Mouse (Mus musculus) liver, embryonic 15.5 days (tissue): ENCODE measurements around the gene Tpgs1. TPM values are rescaled to one million over a fixed set of nuclear protein-coding genes. Genes with fewer than 3 reads are reported as not detected.

Source experiments
- ATAC-seq: fragments of 200-750 bp; cut with Nextera tagmentation; 2 replicates; pipeline ENCODE4 v1.8.0; 2017; ENCODE audit warnings: moderate number of reproducible peaks, mild to moderate bottlenecking, moderate library complexity; ENCODE audit not compliant: insufficient read depth
- H3K27ac ChIP-seq: fragments of 300-500 bp; sonication (generic); replicated peaks from 2 replicates; pipeline ENCODE4 v1.5.1; 2015; ENCODE audit warnings: mild to moderate bottlenecking, inconsistent platforms
- H3K27me3 ChIP-seq: fragments of 300-500 bp; sonication (generic); 2 replicates; pipeline ENCODE4 v1.6.1; 2015; ENCODE audit warnings: mild to moderate bottlenecking, inconsistent platforms
- H3K36me3 ChIP-seq: fragments of 300-500 bp; sonication (generic); replicated peaks from 2 replicates; pipeline ENCODE4 v1.6.1; 2015; ENCODE audit warnings: moderate library complexity, mild to moderate bottlenecking, inconsistent platforms
- H3K4me1 ChIP-seq: fragments of 300-500 bp; sonication (generic); replicated peaks from 2 replicates; pipeline ENCODE4 v1.6.1; 2015; ENCODE audit warnings: inconsistent platforms
- H3K4me2 ChIP-seq: fragments of 300-500 bp; sonication (generic); 2 replicates; pipeline ENCODE4 v1.6.1; 2015; ENCODE audit warnings: moderate library complexity, mild to moderate bottlenecking, inconsistent platforms
- H3K4me3 ChIP-seq: fragments of 300-500 bp; sonication (generic); replicated peaks from 2 replicates; pipeline ENCODE4 v1.5.1; 2015; ENCODE audit warnings: mild to moderate bottlenecking, inconsistent platforms
- H3K9ac ChIP-seq: fragments of 300-500 bp; sonication (generic); 2 replicates; pipeline ENCODE4 v1.6.1; 2015; ENCODE audit warnings: moderate library complexity, mild to moderate bottlenecking, inconsistent platforms
- H3K9me3 ChIP-seq: fragments of 300-500 bp; sonication (generic); replicated peaks from 2 replicates; pipeline ENCODE4 v1.6.1; 2016; ENCODE audit warnings: inconsistent platforms
- WGBS: fragments of 180-500 bp; shearing (Covaris S2); methylation state at CpG from one replicate; pipeline ENCODE4 v1.1.7; 2015; ENCODE audit warnings: mixed read lengths; ENCODE audit not compliant: insufficient replicate concordance; 5-methylcytosine and 5-hydroxymethylcytosine counted together
- polyA plus RNA-seq: library from polyadenylated mRNA; unstranded; fragments of >200 nt; fragmentation: Nextera tagmentation; extraction: Ambion mirVana; gene quantifications from 2 replicates; pipeline ENCODE4 v1.2.1, GENCODE M21; 2015

Tpgs1 gene
- polyA plus RNA-seq, 1 experiment from 2014 or later = 21.4 TPM

DNA sequence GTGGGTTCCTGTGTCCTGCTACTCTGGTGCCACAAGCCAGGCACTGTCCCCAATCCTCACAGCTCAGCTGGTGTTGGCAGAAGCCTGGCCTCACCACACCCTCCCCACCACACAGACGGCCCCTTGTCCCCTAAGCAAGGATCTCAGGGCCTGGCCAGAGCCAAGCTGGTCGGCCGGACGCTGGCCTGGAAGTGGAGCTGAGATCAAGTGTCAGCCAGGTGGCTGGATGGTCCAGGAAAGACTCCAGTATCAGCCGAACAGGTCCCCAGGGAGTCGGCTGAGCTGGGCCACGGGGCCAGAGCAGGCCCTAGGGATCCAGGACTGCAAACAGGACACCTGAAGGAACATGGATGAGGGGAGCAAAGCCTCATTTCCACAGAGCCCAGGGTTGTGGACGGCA is 23.5 kb upstream of the Tpgs1 start, which contains the start of gene Odf3l2:
Odf3l2 (minus strand) TSS at position 28 of the 400 bp plus-strand sequence.
- no peak within 1 kb of the TSS for H3K4me2 ChIP-seq
- no peak within 1 kb of the TSS for H3K27ac ChIP-seq
- H3K36me3 ChIP-seq = no peaks in the 10 kb centered on the region
- H3K9ac ChIP-seq = no peak within 1 kb of the TSS
- H3K27me3 ChIP-seq = no peaks in the 10 kb centered on the region
- H3K4me3 ChIP-seq = no peak within 1 kb of the TSS
- ATAC-seq = no peak
- no peaks in the 10 kb centered on the region for H3K9me3 ChIP-seq
- 55% methylated on average over 8 of the region's 8 CpGs for WGBS
- H3K4me1 ChIP-seq = no peaks in the 10 kb centered on the region

DNA sequence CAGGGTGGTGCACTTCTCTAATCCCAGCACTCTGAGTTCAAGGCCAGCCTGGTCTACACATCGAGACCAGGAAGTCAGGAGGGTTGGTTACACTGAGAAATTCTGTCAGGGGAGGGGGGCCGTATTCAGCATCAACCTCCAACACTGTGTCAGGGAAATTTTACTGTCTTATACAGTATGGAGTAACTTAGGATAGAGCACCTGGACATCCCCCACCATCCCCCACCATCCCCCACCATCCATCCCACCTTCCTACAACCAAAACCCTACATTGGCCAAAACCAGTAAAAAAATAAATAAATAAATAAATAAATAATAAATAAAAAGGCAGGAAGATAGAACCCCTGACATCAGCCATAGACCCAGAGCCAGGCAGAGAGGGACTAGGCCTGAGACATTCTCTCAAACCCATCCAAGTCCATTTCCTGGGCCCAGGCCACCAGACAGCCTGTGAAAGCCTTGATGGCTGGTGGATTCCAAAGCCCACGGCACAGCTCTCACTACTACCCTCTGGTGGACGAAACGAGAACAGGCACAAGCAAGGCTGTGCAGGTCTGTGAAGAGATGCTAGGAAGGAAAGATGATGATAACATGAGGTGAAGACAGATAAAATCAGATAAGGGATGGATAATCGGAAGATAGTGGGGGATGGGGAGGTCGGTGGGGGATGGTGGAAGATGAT is 20.0 kb upstream of the Tpgs1 start:
- H3K27ac ChIP-seq = no peak overlapping the region
- H3K4me2 ChIP-seq = no peak overlapping the region
- no peaks in the 10 kb centered on the region for H3K9me3 ChIP-seq
- ATAC-seq = no peak
- H3K27me3 ChIP-seq = peaks cover 12% of the 10 kb centered on the region
- no peaks in the 10 kb centered on the region for H3K36me3 ChIP-seq
- WGBS = 18% methylated on average over 7 of the region's 7 CpGs
- H3K9ac ChIP-seq = no peak overlapping the region
- no peak overlapping the region for H3K4me3 ChIP-seq
- H3K4me1 ChIP-seq = no peaks in the 10 kb centered on the region

GRCm38 (mm10) chr10:79652789-79653188 is 16.4 kb upstream of the Tpgs1 start:
- Histone ChIP-seq H3K4me3 (no peak overlapping the region), H3K4me1 (no peaks in the 10 kb centered on the region), H3K27ac (no peak overlapping the region), H3K36me3 (no peaks in the 10 kb centered on the region), H3K9ac (no peak overlapping the region), H3K27me3 (peaks cover 30% of the 10 kb centered on the region), H3K4me2 (no peak overlapping the region), H3K9me3 (no peaks in the 10 kb centered on the region)
- no peak for ATAC-seq
- 70% methylated on average over 7 of the region's 7 CpGs for WGBS

DNA sequence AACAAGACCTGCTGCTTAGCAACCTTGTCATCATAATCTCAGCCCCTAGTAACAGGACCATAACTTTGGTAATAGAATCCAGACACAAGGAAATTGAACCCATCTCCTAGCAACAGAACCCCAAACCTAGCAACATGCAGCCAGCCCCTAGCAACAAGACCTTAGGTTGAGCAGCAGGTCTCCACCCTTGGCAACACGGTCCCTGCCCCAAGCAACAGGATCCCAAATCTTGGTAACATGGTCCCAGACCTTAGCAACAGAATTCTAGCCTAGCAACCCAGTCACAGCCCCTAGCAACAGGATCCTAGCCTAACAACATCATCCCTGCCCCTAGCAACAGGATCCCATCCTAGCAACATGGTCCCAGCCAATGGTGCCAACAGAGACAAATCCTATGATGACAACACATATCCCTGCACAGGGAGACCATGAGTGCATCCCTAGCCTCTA is 14.2 kb upstream of the Tpgs1 start:
- WGBS = 28% methylated on average over 1 of the region's 1 CpGs
- no peak overlapping the region for H3K9ac ChIP-seq
- peaks cover 30% of the 10 kb centered on the region for H3K27me3 ChIP-seq
- no peak overlapping the region for H3K4me3 ChIP-seq
- no peak for ATAC-seq
- no peak overlapping the region for H3K4me2 ChIP-seq
- no peaks in the 10 kb centered on the region for H3K9me3 ChIP-seq
- no peaks in the 10 kb centered on the region for H3K4me1 ChIP-seq
- H3K36me3 ChIP-seq = no peaks in the 10 kb centered on the region
- H3K27ac ChIP-seq = no peak overlapping the region

DNA sequence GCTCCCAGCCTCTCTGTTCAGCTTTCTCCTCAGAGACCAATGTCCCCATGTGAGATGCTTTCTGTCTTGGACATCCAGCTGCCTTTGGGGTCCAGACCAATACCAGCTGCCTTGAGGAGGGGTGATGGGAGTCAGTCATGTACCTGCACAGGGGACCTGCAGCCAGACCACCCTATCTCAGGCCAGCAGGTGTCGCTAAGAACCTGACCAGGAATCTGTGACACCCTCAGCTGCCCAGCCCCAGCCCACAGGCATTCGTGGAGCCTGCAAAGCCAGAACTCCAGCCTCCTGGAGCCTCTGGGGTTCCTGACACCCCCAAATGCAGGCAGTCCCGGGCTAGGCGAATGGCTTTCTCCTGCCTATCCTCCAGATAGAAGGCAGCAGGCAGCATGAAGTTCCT is 10.3 kb upstream of the Tpgs1 start:
- WGBS = 11% methylated on average over 4 of the region's 4 CpGs

DNA sequence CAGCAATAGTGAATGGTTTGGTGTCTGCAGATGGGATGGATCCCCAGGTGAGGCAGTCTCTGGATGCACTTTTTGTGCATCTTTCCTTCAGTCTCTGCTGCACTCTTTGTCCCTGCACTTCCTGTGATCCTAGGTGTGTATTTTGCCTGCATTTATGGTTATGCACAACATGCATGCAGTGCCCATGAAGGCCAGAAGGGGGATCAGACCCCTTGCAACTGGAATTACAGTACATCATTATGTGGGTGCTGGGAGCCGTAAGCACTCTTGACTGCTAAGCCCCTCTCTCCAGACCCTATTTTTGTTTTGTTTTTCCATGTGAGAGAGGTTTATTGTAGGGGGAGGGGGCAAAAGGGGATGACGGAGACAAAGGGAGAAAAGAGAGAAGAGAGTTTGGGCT is 8.9 kb upstream of the Tpgs1 start:
- H3K9ac ChIP-seq = no peak overlapping the region
- peaks cover 6% of the 10 kb centered on the region; the same call in 1 of the 2 replicates for H3K4me1 ChIP-seq
- no peak overlapping the region for H3K4me2 ChIP-seq
- no peaks in the 10 kb centered on the region for H3K36me3 ChIP-seq
- peaks cover 8% of the 10 kb centered on the region; the same call in 1 of the 2 replicates for H3K27me3 ChIP-seq
- no peak for ATAC-seq
- H3K27ac ChIP-seq = no peak overlapping the region
- H3K4me3 ChIP-seq = no peak overlapping the region
- no peaks in the 10 kb centered on the region for H3K9me3 ChIP-seq
- 71% methylated on average over 2 of the region's 2 CpGs for WGBS

More for the DNA sequence above, 10.3 kb upstream of the Tpgs1 start:
- Histone ChIP-seq H3K9ac (no peak overlapping the region), H3K27me3 (peaks cover 20% of the 10 kb centered on the region; the same call in 1 of the 2 replicates), H3K36me3 (no peaks in the 10 kb centered on the region), H3K4me3 (no peak overlapping the region), H3K4me2 (no peak overlapping the region), H3K4me1 (peaks cover 6% of the 10 kb centered on the region; the same call in 1 of the 2 replicates), H3K9me3 (no peaks in the 10 kb centered on the region), H3K27ac (no peak overlapping the region)
- ATAC-seq = peak; percentile 35; the same call in 1 of the 2 replicates

DNA sequence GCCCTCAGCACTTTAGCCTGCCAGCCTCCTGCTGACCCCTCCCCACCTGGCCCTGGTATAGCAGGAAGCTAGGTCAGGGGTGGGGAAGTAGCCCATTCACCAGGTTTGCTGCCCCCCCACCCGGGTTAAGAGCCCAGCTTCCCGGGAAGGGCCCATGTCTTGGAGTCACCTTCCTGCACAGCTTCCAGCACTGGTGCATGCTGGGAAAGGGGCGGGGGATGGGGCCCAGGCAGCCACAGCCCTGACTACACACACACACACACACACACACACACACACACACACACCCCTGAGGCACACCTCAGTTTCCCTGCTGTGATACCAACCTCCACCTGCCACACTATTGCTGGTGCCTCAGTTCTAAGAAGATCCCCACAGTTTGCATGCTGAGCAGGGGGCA is 7.3 kb upstream of the Tpgs1 start:
- Histone ChIP-seq H3K4me1 (peaks cover 6% of the 10 kb centered on the region; the same call in 1 of the 2 replicates), H3K9me3 (no peaks in the 10 kb centered on the region), H3K27ac (no peak overlapping the region), H3K4me2 (no peak overlapping the region), H3K27me3 (no peaks in the 10 kb centered on the region; the same call in 1 of the 2 replicates), H3K9ac (no peak overlapping the region), H3K4me3 (no peak overlapping the region), H3K36me3 (no peaks in the 10 kb centered on the region)
- 36% methylated on average over 3 of the region's 3 CpGs for WGBS
- no peak for ATAC-seq

- 20% methylated on average over 13 of the region's 13 CpGs for WGBS
- no peak within 1 kb of the TSS for H3K9ac ChIP-seq
- ATAC-seq = no peak
- no peak within 1 kb of the TSS for H3K4me2 ChIP-seq
- H3K36me3 ChIP-seq = no peaks in the 10 kb centered on the region
- no peak within 1 kb of the TSS for H3K4me3 ChIP-seq
- H3K4me1 ChIP-seq = peaks cover 17% of the 10 kb centered on the region
- peaks cover 5% of the 10 kb centered on the region; the same call in 1 of the 2 replicates for H3K27me3 ChIP-seq
- no peaks in the 10 kb centered on the region for H3K9me3 ChIP-seq
- no peak within 1 kb of the TSS for H3K27ac ChIP-seq
Measured at GRCm38 (mm10) chr10:79664131-79664665, 5.0 kb upstream of the Tpgs1 start, which contains the start of gene Madcam1. Gene Madcam1 (plus strand): TSS chr10:79664559.

DNA sequence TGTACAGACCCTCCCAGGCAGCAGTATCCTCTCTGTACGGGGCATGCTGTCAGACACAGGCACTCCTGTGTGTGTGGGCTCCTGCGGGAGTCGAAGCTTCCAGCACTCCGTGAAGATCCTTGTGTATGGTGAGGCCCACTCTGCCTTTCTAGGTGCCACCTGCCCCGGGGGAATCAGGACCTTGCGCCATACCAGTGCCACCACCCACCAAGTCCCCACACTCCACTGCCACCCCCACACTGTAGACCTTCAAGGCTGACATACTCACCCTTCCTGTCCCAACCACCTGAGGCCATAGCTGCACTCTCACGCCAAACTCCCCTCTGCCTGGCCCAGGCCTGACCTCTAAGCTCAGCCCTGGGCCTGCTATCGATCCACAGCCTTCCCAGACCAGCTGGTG is 4.1 kb upstream of the Tpgs1 start:
- Histone ChIP-seq H3K27ac (no peak overlapping the region), H3K4me2 (no peak overlapping the region), H3K27me3 (peaks cover 5% of the 10 kb centered on the region; the same call in 1 of the 2 replicates), H3K36me3 (no peaks in the 10 kb centered on the region), H3K4me3 (no peak overlapping the region), H3K4me1 (peaks cover 21% of the 10 kb centered on the region), H3K9me3 (no peaks in the 10 kb centered on the region), H3K9ac (no peak overlapping the region)
- no peak for ATAC-seq
- WGBS = 66% methylated on average over 8 of the region's 8 CpGs

GRCm38 (mm10) chr10:79666493-79666892 is 2.7 kb upstream of the Tpgs1 start:
- no peak for ATAC-seq
- Histone ChIP-seq H3K9me3 (no peaks in the 10 kb centered on the region), H3K4me2 (no peak overlapping the region), H3K4me1 (peaks cover 36% of the 10 kb centered on the region), H3K27ac (no peak overlapping the region), H3K36me3 (no peaks in the 10 kb centered on the region), H3K4me3 (no peak overlapping the region), H3K9ac (no peak overlapping the region), H3K27me3 (peaks cover 5% of the 10 kb centered on the region; the same call in 1 of the 2 replicates)
- 62% methylated on average over 9 of the region's 9 CpGs for whole genome bisulfite sequencing

DNA sequence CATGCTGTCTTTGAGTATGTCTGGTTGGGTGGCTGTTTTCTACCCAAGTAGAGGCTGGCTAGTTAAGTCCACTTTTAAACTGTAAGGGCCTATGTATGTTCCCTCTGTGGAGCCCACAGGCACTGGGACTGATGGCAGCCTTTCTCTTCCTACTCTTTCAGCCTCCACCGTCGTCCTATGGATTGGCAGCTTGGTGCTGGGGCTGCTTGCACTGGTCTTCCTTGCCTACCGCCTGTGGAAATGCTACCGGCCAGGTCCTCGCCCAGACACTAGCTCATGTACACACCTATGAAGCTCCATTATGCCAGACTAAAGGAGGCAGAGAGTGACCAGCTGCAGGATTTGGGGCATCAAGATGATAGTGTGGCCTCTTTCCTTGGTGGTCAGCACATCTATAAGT is 1.1 kb upstream of the Tpgs1 start:
- no peak overlapping the region for H3K9ac ChIP-seq
- no peak for ATAC-seq
- H3K27ac ChIP-seq = no peak overlapping the region
- WGBS = 64% methylated on average over 5 of the region's 5 CpGs
- peaks cover 5% of the 10 kb centered on the region; the same call in 1 of the 2 replicates for H3K27me3 ChIP-seq
- peaks cover 33% of the 10 kb centered on the region for H3K4me1 ChIP-seq
- H3K4me3 ChIP-seq = no peak overlapping the region
- no peaks in the 10 kb centered on the region; the same call in 1 of the 2 replicates for H3K36me3 ChIP-seq
- H3K4me2 ChIP-seq = no peak overlapping the region
- no peaks in the 10 kb centered on the region for H3K9me3 ChIP-seq
